Mouse (Mus musculus): ENCODE results near the gene Gm48552. TPM values are rescaled to one million over a fixed set of nuclear protein-coding genes. Genes with fewer than 3 reads are reported as not detected.

The Gm48552 gene
- polyA plus RNA-seq, 1 experiment from 2014 or later, result 1.7 TPM

- peaks cover 31% of the 10 kb centered on the region for H3K36me3 ChIP-seq (ENCODE audit: control insufficient read depth, insufficient read depth, low read length)
- ATAC-seq (ENCODE audit: low read depth), result no peak
- H3K4me1 ChIP-seq (replicated peaks; ENCODE audit: control insufficient read depth, insufficient read depth, low read length), result peaks cover 73% of the 10 kb centered on the region
- peak overlapping the region; percentile 8; the same call in 1 of the 2 replicates for H3K4me2 ChIP-seq (ENCODE audit: low read depth, low read length)
- H3K4me3 ChIP-seq (ENCODE audit: low read length), result no peak overlapping the region
- WGBS, result 57% methylated on average over 13 of the region's 13 CpGs
- H3K9me3 ChIP-seq (ENCODE audit: control insufficient read depth, low read length), result no peaks in the 10 kb centered on the region
- peak overlapping the region; percentile 72 for H3K27ac ChIP-seq (ENCODE audit: low read length)
- no peaks in the 10 kb centered on the region for H3K27me3 ChIP-seq (ENCODE audit: control insufficient read depth, insufficient read depth, low read depth, low read length)
- H3K9ac ChIP-seq (ENCODE audit: low read length), result 0 out of 2 replicates have a peak overlapping the region, but pooled peaks have one; percentile 41
Observed at GRCm38 (mm10) chr10:81408424-81408729, 19.6 kb downstream of the Gm48552 start.

DNA sequence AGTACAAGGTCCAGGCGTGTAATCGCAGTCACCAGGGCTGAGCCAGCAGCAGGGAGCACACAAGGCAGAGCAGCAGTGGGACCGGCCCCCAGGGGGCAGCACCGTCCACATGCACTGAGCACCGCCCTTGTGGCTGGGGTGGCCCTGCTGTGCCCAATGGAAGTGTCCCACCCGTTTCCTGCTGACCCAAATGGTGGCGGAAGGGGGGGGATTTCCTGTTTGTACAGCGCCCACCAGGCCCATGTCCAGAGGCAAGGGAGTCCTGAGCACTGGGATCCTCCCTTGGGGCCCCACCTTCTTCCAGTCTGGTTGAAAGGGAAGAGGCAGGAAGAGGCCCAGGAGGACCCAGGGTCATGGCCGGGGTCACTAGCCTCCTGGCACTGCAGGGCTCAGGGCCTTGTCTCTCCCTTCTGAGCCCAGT is 20.1 kb downstream of the Gm48552 start:
- Histone ChIP-seq H3K27me3 (ENCODE audit: control insufficient read depth, insufficient read depth, low read depth, low read length) (no peaks in the 10 kb centered on the region), H3K9ac (ENCODE audit: low read length) (no peak overlapping the region), H3K4me2 (ENCODE audit: low read depth, low read length) (no peak overlapping the region; the same call in 1 of the 2 replicates), H3K4me3 (ENCODE audit: low read length) (no peak overlapping the region), H3K4me1 (replicated peaks; ENCODE audit: control insufficient read depth, insufficient read depth, low read length) (peaks cover 73% of the 10 kb centered on the region), H3K36me3 (ENCODE audit: control insufficient read depth, insufficient read depth, low read length) (peaks cover 27% of the 10 kb centered on the region), H3K27ac (ENCODE audit: low read length) (peak overlapping the region; percentile 97), H3K9me3 (ENCODE audit: control insufficient read depth, low read length) (no peaks in the 10 kb centered on the region)
- ATAC-seq (ENCODE audit: low read depth), result peak; percentile 41
- WGBS, result 28% methylated on average over 9 of the region's 9 CpGs

DNA sequence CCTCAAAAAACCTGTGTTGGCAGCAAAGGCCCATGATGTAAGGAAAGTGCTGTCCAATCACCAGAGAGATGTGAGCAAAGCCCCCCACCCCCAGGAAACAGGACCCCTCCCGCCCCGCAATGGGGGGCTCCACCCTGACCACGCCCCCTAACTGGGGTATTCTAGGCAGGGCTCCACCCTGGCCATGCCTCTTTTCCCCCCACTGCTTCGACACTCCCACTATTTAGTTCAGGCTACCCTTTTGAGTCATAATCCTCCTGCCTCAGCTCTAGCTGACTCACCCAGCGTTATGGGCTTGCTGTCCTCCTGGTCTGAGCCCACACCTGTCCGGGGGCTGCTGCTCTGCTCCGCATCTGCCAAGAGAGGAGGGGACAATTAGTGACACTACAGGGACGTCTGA is 20.5 kb downstream of the Gm48552 start:
- 31% methylated on average over 8 of the region's 8 CpGs for WGBS
- no peaks in the 10 kb centered on the region for H3K27me3 ChIP-seq (ENCODE audit: control insufficient read depth, insufficient read depth, low read depth, low read length)
- no peaks in the 10 kb centered on the region for H3K9me3 ChIP-seq (ENCODE audit: control insufficient read depth, low read length)
- no peak for ATAC-seq (ENCODE audit: low read depth)
- peaks cover 77% of the 10 kb centered on the region for H3K4me1 ChIP-seq (replicated peaks; ENCODE audit: control insufficient read depth, insufficient read depth, low read length)
- H3K27ac ChIP-seq (ENCODE audit: low read length), result peak overlapping the region; percentile 97
- H3K4me2 ChIP-seq (ENCODE audit: low read depth, low read length), result peak overlapping the region; percentile 52
- peak overlapping the region; percentile 37 for H3K4me3 ChIP-seq (ENCODE audit: low read length)
- H3K9ac ChIP-seq (ENCODE audit: low read length), result peak overlapping the region; percentile 39; the same call in 1 of the 2 replicates
- H3K36me3 ChIP-seq (ENCODE audit: control insufficient read depth, insufficient read depth, low read length), result peaks cover 26% of the 10 kb centered on the region

GRCm38 (mm10) chr10:81410350-81410749 is 21.5 kb downstream of the Gm48552 start:
- no peaks in the 10 kb centered on the region for H3K27me3 ChIP-seq (ENCODE audit: control insufficient read depth, insufficient read depth, low read depth, low read length)
- H3K4me3 ChIP-seq (ENCODE audit: low read length), result peak overlapping the region; percentile 37
- H3K4me2 ChIP-seq (ENCODE audit: low read depth, low read length), result peak overlapping the region; percentile 52
- H3K27ac ChIP-seq (ENCODE audit: low read length), result peak overlapping the region; percentile 97
- peaks cover 19% of the 10 kb centered on the region for H3K36me3 ChIP-seq (ENCODE audit: control insufficient read depth, insufficient read depth, low read length)
- H3K4me1 ChIP-seq (replicated peaks; ENCODE audit: control insufficient read depth, insufficient read depth, low read length), result peaks cover 84% of the 10 kb centered on the region
- ATAC-seq (ENCODE audit: low read depth), result no peak
- 57% methylated on average over 4 of the region's 4 CpGs for WGBS
- H3K9me3 ChIP-seq (ENCODE audit: control insufficient read depth, low read length), result no peaks in the 10 kb centered on the region
- H3K9ac ChIP-seq (ENCODE audit: low read length), result peak overlapping the region; percentile 11; the same call in 1 of the 2 replicates

DNA sequence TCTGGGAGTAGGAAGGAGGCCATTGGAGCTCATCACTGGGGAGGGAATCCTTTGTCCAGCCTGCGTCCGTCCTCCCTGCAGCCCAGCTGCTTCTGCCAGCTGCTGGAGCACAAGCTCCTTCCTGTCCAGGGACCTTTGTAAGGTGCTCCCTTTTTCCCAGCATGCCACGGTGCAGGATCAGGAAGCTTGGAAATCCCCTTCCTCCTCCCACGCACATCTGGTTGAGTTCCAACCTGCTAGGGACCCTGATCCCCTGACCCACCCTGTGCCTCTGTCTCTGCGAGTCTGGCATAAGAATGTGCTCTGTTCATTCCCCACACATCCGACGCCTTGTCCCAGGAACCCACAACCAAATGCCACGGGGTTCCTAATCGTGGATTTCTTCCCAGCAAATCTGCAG is 22.2 kb downstream of the Gm48552 start:
- H3K27me3 ChIP-seq (ENCODE audit: control insufficient read depth, insufficient read depth, low read depth, low read length), result no peaks in the 10 kb centered on the region
- peaks cover 88% of the 10 kb centered on the region for H3K4me1 ChIP-seq (replicated peaks; ENCODE audit: control insufficient read depth, insufficient read depth, low read length)
- no peaks in the 10 kb centered on the region for H3K9me3 ChIP-seq (ENCODE audit: control insufficient read depth, low read length)
- WGBS, result 48% methylated on average over 9 of the region's 9 CpGs
- ATAC-seq (ENCODE audit: low read depth), result no peak
- peak overlapping the region; percentile 52 for H3K4me2 ChIP-seq (ENCODE audit: low read depth, low read length)
- peak overlapping the region; percentile 42; the same call in 1 of the 2 replicates for H3K9ac ChIP-seq (ENCODE audit: low read length)
- H3K36me3 ChIP-seq (ENCODE audit: control insufficient read depth, insufficient read depth, low read length), result peaks cover 13% of the 10 kb centered on the region; the same call in 1 of the 2 replicates
- H3K27ac ChIP-seq (ENCODE audit: low read length), result peak overlapping the region; percentile 97
- peak overlapping the region; percentile 4; the same call in 1 of the 2 replicates for H3K4me3 ChIP-seq (ENCODE audit: low read length)

GRCm38 (mm10) chr10:81411471-81412400 is 22.9 kb downstream of the Gm48552 start:
- ATAC-seq (ENCODE audit: low read depth), result peak; percentile 20
- peak overlapping the region; percentile 97 for H3K27ac ChIP-seq (ENCODE audit: low read length)
- peaks cover 6% of the 10 kb centered on the region; the same call in 1 of the 2 replicates for H3K36me3 ChIP-seq (ENCODE audit: control insufficient read depth, insufficient read depth, low read length)
- peak overlapping the region; percentile 20; the same call in 1 of the 2 replicates for H3K4me3 ChIP-seq (ENCODE audit: low read length)
- WGBS, result 32% methylated on average over 18 of the region's 18 CpGs
- H3K4me2 ChIP-seq (ENCODE audit: low read depth, low read length), result peak overlapping the region; percentile 52
- H3K4me1 ChIP-seq (replicated peaks; ENCODE audit: control insufficient read depth, insufficient read depth, low read length), result peaks cover 92% of the 10 kb centered on the region
- peak overlapping the region; percentile 42 for H3K9ac ChIP-seq (ENCODE audit: low read length)
- H3K27me3 ChIP-seq (ENCODE audit: control insufficient read depth, insufficient read depth, low read depth, low read length), result no peaks in the 10 kb centered on the region
- no peaks in the 10 kb centered on the region for H3K9me3 ChIP-seq (ENCODE audit: control insufficient read depth, low read length)

DNA sequence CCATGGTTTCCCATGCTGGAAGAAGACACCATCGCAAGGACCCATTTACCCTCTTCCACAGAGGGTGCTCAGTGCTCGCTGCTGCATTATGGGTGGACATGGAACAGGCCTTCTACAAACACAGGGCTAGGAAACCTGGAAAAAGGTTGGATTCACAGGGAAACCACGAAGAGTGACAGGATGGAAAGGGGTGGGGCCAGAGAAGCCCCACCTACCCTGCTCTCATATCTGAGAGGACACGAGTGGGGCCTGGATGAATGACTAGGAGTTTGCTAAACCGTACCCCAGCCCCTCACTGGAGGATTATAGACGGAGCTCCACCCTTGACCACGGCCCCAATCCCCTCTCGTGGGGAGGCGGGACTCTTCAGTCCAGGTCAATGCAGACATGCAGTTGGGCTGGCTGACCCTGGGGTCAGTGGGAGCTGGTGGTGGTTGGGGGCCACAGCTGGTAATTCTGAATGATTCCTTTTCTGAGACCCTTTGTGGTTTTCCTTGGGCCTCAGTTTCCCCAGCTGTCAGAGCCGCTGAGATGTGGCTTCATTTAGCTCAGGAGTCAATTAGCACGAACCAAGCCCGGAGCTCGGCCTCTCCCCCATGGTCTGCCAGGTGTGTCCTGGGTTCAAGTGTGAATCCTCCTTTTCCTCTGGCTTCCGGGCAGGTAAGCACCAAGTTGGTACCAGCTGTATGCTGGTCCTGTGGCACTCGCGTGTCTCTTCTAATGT is 23.9 kb downstream of the Gm48552 start:
- 59% methylated on average over 16 of the region's 16 CpGs for WGBS
- Histone ChIP-seq H3K27me3 (ENCODE audit: control insufficient read depth, insufficient read depth, low read depth, low read length) (no peaks in the 10 kb centered on the region), H3K27ac (ENCODE audit: low read length) (peak overlapping the region; percentile 97), H3K4me1 (replicated peaks; ENCODE audit: control insufficient read depth, insufficient read depth, low read length) (peaks cover 92% of the 10 kb centered on the region), H3K36me3 (ENCODE audit: control insufficient read depth, insufficient read depth, low read length) (0 out of 2 replicates have a peak, but pooled peaks cover 2% of the 10 kb centered on the region), H3K4me3 (ENCODE audit: low read length) (no peak overlapping the region), H3K4me2 (ENCODE audit: low read depth, low read length) (0 out of 2 replicates have a peak overlapping the region, but pooled peaks have one; percentile 52), H3K9ac (ENCODE audit: low read length) (peak overlapping the region; percentile 42), H3K9me3 (ENCODE audit: control insufficient read depth, low read length) (no peaks in the 10 kb centered on the region)
- no peak for ATAC-seq (ENCODE audit: low read depth)

DNA sequence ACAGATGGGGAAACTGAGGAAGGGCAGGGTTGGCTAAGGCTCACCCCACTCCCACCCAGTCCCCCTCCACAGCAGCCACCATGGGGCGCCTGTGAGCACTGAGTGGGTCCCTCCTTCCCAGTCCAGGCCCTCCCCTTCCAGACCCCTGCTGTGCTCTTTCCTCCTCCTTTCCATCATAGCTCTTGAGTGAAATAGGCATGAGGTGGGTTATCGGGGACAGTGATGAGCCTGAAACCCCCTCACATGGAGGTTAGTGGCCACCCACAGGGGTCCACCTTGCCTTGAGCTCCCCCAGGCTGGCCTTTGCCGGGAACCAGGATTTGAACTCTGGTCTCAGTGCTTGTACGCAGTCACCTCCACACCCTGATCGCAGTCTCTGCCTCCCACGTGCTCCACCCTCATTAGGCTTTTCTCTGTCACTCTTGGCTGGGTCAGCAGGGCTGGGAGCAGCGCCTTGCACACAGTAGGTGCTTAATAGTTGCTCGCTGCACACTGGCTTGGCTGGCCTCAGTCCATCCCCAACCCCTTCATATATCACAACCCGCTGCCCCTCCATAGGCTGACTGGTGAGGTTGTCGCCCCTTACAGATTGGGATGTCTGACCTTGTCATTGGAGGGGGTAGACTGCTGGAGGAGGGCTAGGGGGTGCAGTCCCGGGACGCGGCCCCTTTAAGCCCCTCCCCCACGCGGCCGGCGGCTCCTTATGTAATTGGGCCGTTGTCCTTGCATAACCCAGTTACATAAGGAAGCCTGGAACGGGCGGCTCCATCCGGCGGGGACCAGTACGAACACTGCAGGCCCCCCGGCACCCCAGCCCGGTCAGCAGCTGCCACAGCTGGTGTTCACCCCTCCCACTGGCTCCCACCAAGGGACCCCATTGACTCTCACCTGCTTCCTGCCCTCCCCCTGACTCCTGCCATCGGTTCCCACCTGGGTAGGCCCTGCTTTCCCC is 24.8 kb downstream of the Gm48552 start:
- no peaks in the 10 kb centered on the region for H3K9me3 ChIP-seq (ENCODE audit: control insufficient read depth, low read length)
- no peaks in the 10 kb centered on the region for H3K36me3 ChIP-seq (ENCODE audit: control insufficient read depth, insufficient read depth, low read length)
- 25% methylated on average over 26 of the region's 26 CpGs for WGBS
- H3K4me1 ChIP-seq (replicated peaks; ENCODE audit: control insufficient read depth, insufficient read depth, low read length), result peaks cover 90% of the 10 kb centered on the region
- H3K27me3 ChIP-seq (ENCODE audit: control insufficient read depth, insufficient read depth, low read depth, low read length), result no peaks in the 10 kb centered on the region
- peak overlapping the region; percentile 52 for H3K4me2 ChIP-seq (ENCODE audit: low read depth, low read length)
- ATAC-seq (ENCODE audit: low read depth), result peak; percentile 42
- H3K9ac ChIP-seq (ENCODE audit: low read length), result peak overlapping the region; percentile 54
- H3K4me3 ChIP-seq (ENCODE audit: low read length), result peak overlapping the region; percentile 30
- peak overlapping the region; percentile 81 for H3K27ac ChIP-seq (ENCODE audit: low read length)

Data from lung, embryonic 16.5 days (tissue).